Mouse (Mus musculus) ES-E14 (cell line): ENCODE results near the gene Olfr1051. TPM values are rescaled to one million over a fixed set of nuclear protein-coding genes. Genes with fewer than 3 reads are reported as not detected.

ENCODE experiments used
- DNase-seq: peaks from one replicate; pipeline ENCODE4 v3.0.0-alpha.2; 2013; ENCODE audit warnings: low read depth, low spot score
- H3K27ac ChIP-seq: 2 replicates; pipeline ENCODE4 v1.5.1; 2012; ENCODE audit warnings: low read depth, mild to moderate bottlenecking, low read length, moderate library complexity, mixed read lengths; ENCODE audit not compliant: poor library complexity, insufficient read depth, severe bottlenecking
- H3K36me3 ChIP-seq: 2 replicates; pipeline ENCODE4 v1.6.1; 2012; ENCODE audit warnings: mild to moderate bottlenecking, low read length, moderate library complexity, mixed read lengths; ENCODE audit not compliant: control insufficient read depth, poor library complexity, insufficient read depth, severe bottlenecking
- H3K4me1 ChIP-seq, 2 experiments: fragments of 150-350 bp in 1 of 2; sonication (generic) in 1 of 2; 2 replicates each; pipeline ENCODE4 v1.6.1; 2012; ENCODE audit warnings: low read length in 2 of 2, mild to moderate bottlenecking in 1 of 2, mixed read lengths in 1 of 2; ENCODE audit not compliant: control insufficient read depth in 2 of 2, insufficient read depth in 2 of 2, poor library complexity in 1 of 2
- H3K4me3 ChIP-seq, 2 experiments: fragments of 150-350 bp in 1 of 2; sonication (generic) in 1 of 2; 2 replicates each; pipeline ENCODE4 v1.5.1; 2012; ENCODE audit warnings: low read length in 2 of 2, low read depth in 1 of 2, mild to moderate bottlenecking in 1 of 2, mixed read lengths in 1 of 2; ENCODE audit not compliant: insufficient read depth in 1 of 2, poor library complexity in 1 of 2, severe bottlenecking in 1 of 2
- H3K9ac ChIP-seq: 2 replicates; pipeline ENCODE4 v1.6.1; 2012; ENCODE audit warnings: low read depth, mild to moderate bottlenecking, low read length, mixed read lengths; ENCODE audit not compliant: poor library complexity, insufficient read depth, severe bottlenecking
- H3K9me3 ChIP-seq: fragments of 150-350 bp; sonication (generic); 2 replicates; pipeline ENCODE4 v1.6.1; 2012; ENCODE audit warnings: low read depth, mild to moderate bottlenecking, low read length; ENCODE audit not compliant: control insufficient read depth, insufficient read depth
- CHD2 ChIP-seq: IDR thresholded peaks from 2 replicates; pipeline ENCODE4 v1.6.1; 2014; ENCODE audit warnings: mild to moderate bottlenecking, low read depth, low read length, inconsistent platforms
- HCFC1 ChIP-seq: IDR thresholded peaks from 2 replicates; pipeline ENCODE4 v1.6.1; 2012; ENCODE audit warnings: low read length, inconsistent platforms, borderline replicate concordance; ENCODE audit not compliant: insufficient read depth
- MAFK ChIP-seq: IDR thresholded peaks from 2 replicates; pipeline ENCODE4 v1.6.1; 2014; ENCODE audit warnings: mild to moderate bottlenecking, low read depth, low read length, inconsistent platforms; ENCODE audit not compliant: insufficient read depth
- ZC3H11A ChIP-seq: IDR thresholded peaks from 2 replicates; pipeline ENCODE4 v1.6.1; 2012; ENCODE audit warnings: low read depth, mild to moderate bottlenecking, inconsistent platforms, low read length, borderline replicate concordance
- ZNF384 ChIP-seq: IDR thresholded peaks from 2 replicates; pipeline ENCODE4 v1.6.1; 2012; ENCODE audit warnings: low read depth, low read length, inconsistent platforms
- in situ Hi-C, 2 experiments: fragments of 600-800 bp; cut with MboI; formaldehyde crosslinking; loops; one replicate each; pipeline ENCODE4 v1.15.1; 2025; ENCODE audit warnings: low sequenced_read_pairs in 2 of 2, inconsistent platforms in 1 of 2; ENCODE audit not compliant: unreplicated experiment in 2 of 2
- total RNA-seq: library from RNA; depleted of rRNA; stranded (reverse); fragments of 300-350 nt; gene quantifications from 2 replicates; pipeline ENCODE4 v1.2.3, GENCODE M21; 2012; rRNA removed

The Olfr1051 gene
- total RNA-seq, 1 experiment = not detected

DNA sequence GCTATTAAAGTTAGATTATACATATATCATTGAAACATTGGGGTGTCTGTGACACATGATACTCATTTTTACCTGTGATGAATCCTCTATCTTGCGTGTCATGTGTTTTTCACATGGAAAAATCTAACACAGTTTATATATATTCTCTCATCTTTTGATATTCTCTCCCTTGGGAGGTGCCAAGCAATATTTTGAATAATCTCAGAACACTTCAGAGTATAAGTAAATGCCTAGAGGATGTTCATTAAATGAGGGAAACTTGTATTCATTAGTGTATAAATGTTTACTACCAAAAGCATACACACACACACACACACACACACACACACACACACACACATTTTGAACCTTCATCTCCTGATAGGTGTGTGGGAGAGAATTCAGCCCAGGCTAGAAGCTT, 47.6 kb downstream of the Olfr1051 start, which contains the start of gene Olfr1047:
Gene Olfr1047 (minus strand): TSS at position 101 of the 400 bp plus-strand sequence.
- Histone ChIP-seq H3K4me3 (no peak within 1 kb of the TSS), H3K27ac (no peak within 1 kb of the TSS), H3K9me3 (no peaks in the 10 kb centered on the region), H3K36me3 (no peaks in the 10 kb centered on the region), H3K4me1 (no peaks in the 10 kb centered on the region), H3K9ac (no peak within 1 kb of the TSS)
- in situ Hi-C loops = no loop called here
- no peak for DNase-seq
- TF ChIP-seq HCFC1 (no peak), MAFK (no peak), ZC3H11A (no peak), CHD2 (no peak), ZNF384 (no peak)

Other genes with a start within 250 kb of the Olfr1051 start
- not detected in 2 replicates for gene Olfr1034, start 233.2 kb downstream of the Olfr1051 start, total RNA-seq
- gene Olfr1036, start 205.1 kb downstream of the Olfr1051 start, total RNA-seq = not detected in 2 replicates
- not detected in 2 replicates for gene Olfr1037, start 191.7 kb downstream of the Olfr1051 start, total RNA-seq
- not detected in 2 replicates for gene Olfr1039, start 143.2 kb downstream of the Olfr1051 start, total RNA-seq
- not detected in 2 replicates for gene Olfr1040, start 132.4 kb downstream of the Olfr1051 start, total RNA-seq
- not detected in 2 replicates for gene Olfr1042, start 117.2 kb downstream of the Olfr1051 start, total RNA-seq
- gene Olfr1043, start 111.6 kb downstream of the Olfr1051 start, total RNA-seq = not detected in 2 replicates
- not detected in 2 replicates for gene Olfr1044, start 101.3 kb downstream of the Olfr1051 start, total RNA-seq
- gene Olfr52, start 93.4 kb downstream of the Olfr1051 start, total RNA-seq = not detected in 2 replicates
- gene Olfr1045, start 76.1 kb downstream of the Olfr1051 start, total RNA-seq = not detected in 2 replicates
- gene Olfr1046, start 59.8 kb downstream of the Olfr1051 start, total RNA-seq = not detected in 2 replicates
- not detected in 2 replicates for gene Olfr1047, start 47.7 kb downstream of the Olfr1051 start, total RNA-seq
- gene Olfr1048, start 38.8 kb downstream of the Olfr1051 start, total RNA-seq = not detected in 2 replicates
- gene Olfr1049, start 20.8 kb downstream of the Olfr1051 start, total RNA-seq = not detected in 2 replicates
- not detected in 2 replicates for gene Olfr1052, start 13.4 kb upstream of the Olfr1051 start, total RNA-seq
- gene Olfr1053, start 36.2 kb upstream of the Olfr1051 start, total RNA-seq = not detected in 2 replicates
- gene Olfr1054, start 56.3 kb upstream of the Olfr1051 start, total RNA-seq = not detected in 2 replicates
- not detected in 2 replicates for gene Olfr1055, start 71.2 kb upstream of the Olfr1051 start, total RNA-seq
- gene Olfr1056, start 83.4 kb upstream of the Olfr1051 start, total RNA-seq = not detected in 2 replicates
- gene Olfr1057, start 99.3 kb upstream of the Olfr1051 start, total RNA-seq = not detected in 2 replicates
- gene Olfr1058, start 109.5 kb upstream of the Olfr1051 start, total RNA-seq = not detected in 2 replicates
- gene Olfr1061, start 135.0 kb upstream of the Olfr1051 start, total RNA-seq = not detected in 2 replicates
- not detected in 2 replicates for gene Olfr1062, start 147.7 kb upstream of the Olfr1051 start, total RNA-seq
- not detected in 2 replicates for gene Olfr1065, start 171.5 kb upstream of the Olfr1051 start, total RNA-seq
- gene Olfr1066, start 177.2 kb upstream of the Olfr1051 start, total RNA-seq = not detected in 2 replicates
- not detected in 2 replicates for gene Olfr228, start 208.3 kb upstream of the Olfr1051 start, total RNA-seq
- gene Olfr1076, start 229.4 kb upstream of the Olfr1051 start, total RNA-seq = not detected in 2 replicates